Mouse (Mus musculus) midbrain, embryonic 13.5 days (tissue): Measurements from ENCODE around the gene Tmem86b. TPM values are rescaled to one million over a fixed set of nuclear protein-coding genes. Genes with fewer than 3 reads are reported as not detected.
"Not testable (repeated sequence)": the region's sequence is repeated elsewhere in the genome, so short reads cannot be mapped to it uniquely, and the experiment has no call there.

Source experiments
- ATAC-seq: fragments of 200-750 bp; cut with Nextera tagmentation; 2 replicates; pipeline ENCODE4 v1.8.0; 2017; ENCODE audit warnings: mild to moderate bottlenecking, moderate TSS enrichment, moderate library complexity
- H3K27ac ChIP-seq: fragments of 300-500 bp; sonication (generic); 2 replicates; pipeline ENCODE4 v1.5.1; 2015; ENCODE audit warnings: inconsistent platforms, mild to moderate bottlenecking, moderate library complexity
- H3K27me3 ChIP-seq: fragments of 300-500 bp; sonication (generic); 2 replicates; pipeline ENCODE4 v1.6.1; 2015; ENCODE audit warnings: mild to moderate bottlenecking, inconsistent platforms
- H3K36me3 ChIP-seq: fragments of 300-500 bp; sonication (generic); 2 replicates; pipeline ENCODE4 v1.6.1; 2015; ENCODE audit warnings: mild to moderate bottlenecking, inconsistent platforms
- H3K4me1 ChIP-seq: fragments of 300-500 bp; sonication (generic); replicated peaks from 2 replicates; pipeline ENCODE4 v1.6.1; 2015; ENCODE audit warnings: inconsistent platforms
- H3K4me2 ChIP-seq: fragments of 300-500 bp; sonication (generic); replicated peaks from 2 replicates; pipeline ENCODE4 v1.6.1; 2015; ENCODE audit warnings: moderate library complexity, mild to moderate bottlenecking, inconsistent platforms
- H3K4me3 ChIP-seq: fragments of 300-500 bp; sonication (generic); replicated peaks from 2 replicates; pipeline ENCODE4 v1.5.1; 2015; ENCODE audit warnings: mild to moderate bottlenecking, inconsistent platforms
- H3K9ac ChIP-seq: fragments of 300-500 bp; sonication (generic); replicated peaks from 2 replicates; pipeline ENCODE4 v1.6.1; 2015; ENCODE audit warnings: mild to moderate bottlenecking, inconsistent platforms
- H3K9me3 ChIP-seq: fragments of 300-500 bp; sonication (generic); 2 replicates; pipeline ENCODE4 v1.6.1; 2016; ENCODE audit warnings: mild to moderate bottlenecking, inconsistent platforms
- WGBS: fragments of 180-500 bp; shearing (Covaris S2); methylation state at CpG from one replicate; pipeline ENCODE4 v1.1.7; 2015; 5-methylcytosine and 5-hydroxymethylcytosine counted together
- microRNA-seq: library from miRNA; unstranded; fragments of <30 nt; microRNA quantifications from one replicate; pipeline ENCODE4, GENCODE M21; 2016
- polyA plus RNA-seq: library from polyadenylated mRNA; unstranded; fragments of >200 nt; fragmentation: Nextera tagmentation; extraction: Ambion mirVana; gene quantifications from 2 replicates; pipeline ENCODE4 v1.2.1, GENCODE M21; 2015

Gene Tmem86b
- polyA plus RNA-seq, 1 experiment from 2014 or later, result 3.8 TPM

- Histone ChIP-seq H3K4me1 (no peaks in the 10 kb centered on the region), H3K4me3 (no peak overlapping the region), H3K9ac (no peak overlapping the region), H3K27me3 (no peaks in the 10 kb centered on the region), H3K9me3 (no peaks in the 10 kb centered on the region), H3K27ac (no peak overlapping the region), H3K36me3 (no peaks in the 10 kb centered on the region), H3K4me2 (no peak overlapping the region)
- 78% methylated on average over 1 of the region's 1 CpGs for WGBS
- ATAC-seq, result no peak
These were observed 18.3 kb downstream of the Tmem86b start for GRCm38 (mm10) chr7:4612956-4613355.

GRCm38 (mm10) chr7:4612386-4612785, 18.8 kb downstream of the Tmem86b start:
- no peak for ATAC-seq
- no peaks in the 10 kb centered on the region for H3K36me3 ChIP-seq
- H3K9me3 ChIP-seq, result no peaks in the 10 kb centered on the region
- no peak overlapping the region for H3K4me3 ChIP-seq
- WGBS, result 63% methylated on average over 8 of the region's 8 CpGs
- no peaks in the 10 kb centered on the region for H3K27me3 ChIP-seq
- H3K4me2 ChIP-seq, result no peak overlapping the region
- no peak overlapping the region for H3K9ac ChIP-seq
- H3K27ac ChIP-seq, result no peak overlapping the region
- no peaks in the 10 kb centered on the region for H3K4me1 ChIP-seq

- no peak overlapping the region for H3K27ac ChIP-seq
- no peaks in the 10 kb centered on the region for H3K36me3 ChIP-seq
- H3K4me2 ChIP-seq, result no peak overlapping the region
- WGBS, result 86% methylated on average over 12 of the region's 12 CpGs
- H3K4me3 ChIP-seq, result no peak overlapping the region
- no peaks in the 10 kb centered on the region for H3K9me3 ChIP-seq
- no peaks in the 10 kb centered on the region for H3K27me3 ChIP-seq
- H3K4me1 ChIP-seq, result no peaks in the 10 kb centered on the region
- H3K9ac ChIP-seq, result no peak overlapping the region
- ATAC-seq, result no peak
These were observed 19.3 kb downstream of the Tmem86b start for GRCm38 (mm10) chr7:4611921-4612341.

GRCm38 (mm10) chr7:4611511-4611910, 19.7 kb downstream of the Tmem86b start:
- Histone ChIP-seq H3K9ac (no peak overlapping the region), H3K27me3 (no peaks in the 10 kb centered on the region), H3K36me3 (no peaks in the 10 kb centered on the region), H3K9me3 (no peaks in the 10 kb centered on the region), H3K4me1 (no peaks in the 10 kb centered on the region), H3K4me3 (no peak overlapping the region), H3K4me2 (no peak overlapping the region), H3K27ac (no peak overlapping the region)
- WGBS, result 82% methylated on average over 12 of the region's 12 CpGs
- ATAC-seq, result no peak

- WGBS, result 68% methylated on average over 5 of the region's 5 CpGs
- ATAC-seq, result no peak
These were observed 23.2 kb downstream of the Tmem86b start for GRCm38 (mm10) chr7:4608002-4608401.

GRCm38 (mm10) chr7:4603873-4604272, 27.3 kb downstream of the Tmem86b start, which contains the start of gene Ptprh:
Ptprh (minus strand) TSS chr7:4604041.
- Histone ChIP-seq H3K9ac (no peak within 1 kb of the TSS), H3K4me1 (no peaks in the 10 kb centered on the region), H3K4me3 (no peak within 1 kb of the TSS), H3K9me3 (0 out of 2 replicates have a peak, but pooled peaks cover 3% of the 10 kb centered on the region), H3K36me3 (no peaks in the 10 kb centered on the region), H3K4me2 (no peak within 1 kb of the TSS), H3K27ac (no peak within 1 kb of the TSS), H3K27me3 (no peaks in the 10 kb centered on the region)
- 84% methylated on average over 6 of the region's 6 CpGs for WGBS
- no peak for ATAC-seq

More at GRCm38 (mm10) chr7:4608002-4608401, 23.2 kb downstream of the Tmem86b start:
- no peaks in the 10 kb centered on the region for H3K27me3 ChIP-seq
- no peaks in the 10 kb centered on the region for H3K4me1 ChIP-seq
- no peaks in the 10 kb centered on the region for H3K9me3 ChIP-seq
- no peak overlapping the region for H3K4me3 ChIP-seq
- H3K4me2 ChIP-seq, result no peak overlapping the region
- H3K27ac ChIP-seq, result no peak overlapping the region
- H3K36me3 ChIP-seq, result no peaks in the 10 kb centered on the region
- H3K9ac ChIP-seq, result no peak overlapping the region

- Histone ChIP-seq H3K4me3 (no peak overlapping the region), H3K9ac (no peak overlapping the region), H3K36me3 (no peaks in the 10 kb centered on the region), H3K27me3 (no peaks in the 10 kb centered on the region), H3K4me1 (no peaks in the 10 kb centered on the region), H3K27ac (no peak overlapping the region), H3K9me3 (0 out of 2 replicates have a peak, but pooled peaks cover 3% of the 10 kb centered on the region), H3K4me2 (no peak overlapping the region)
- no peak for ATAC-seq
- 88% methylated on average over 6 of the region's 6 CpGs for WGBS
These were observed 28.3 kb downstream of the Tmem86b start for GRCm38 (mm10) chr7:4602969-4603368.

GRCm38 (mm10) chr7:4597046-4597445, 34.2 kb downstream of the Tmem86b start:
- not testable (repeated sequence) for H3K27ac ChIP-seq, H3K9ac ChIP-seq, H3K4me1 ChIP-seq, H3K27me3 ChIP-seq, H3K4me3 ChIP-seq, H3K9me3 ChIP-seq, H3K4me2 ChIP-seq, ATAC-seq, H3K36me3 ChIP-seq
- 77% methylated on average over 4 of the region's 4 CpGs for WGBS

GRCm38 (mm10) chr7:4581481-4581880, 49.7 kb downstream of the Tmem86b start:
- H3K27ac ChIP-seq, H3K36me3 ChIP-seq, H3K4me2 ChIP-seq, H3K9me3 ChIP-seq, ATAC-seq, H3K9ac ChIP-seq, H3K27me3 ChIP-seq, H3K4me3 ChIP-seq, H3K4me1 ChIP-seq: not testable (repeated sequence)
- 91% methylated on average over 3 of the region's 3 CpGs for WGBS

Small RNA genes within 50 kb of the gene (microRNA-seq; reads per million reads assigned to microRNA genes)
- gene Gm23577, result not detected

Other genes with a start within 250 kb of the Tmem86b start
- gene Gp6, start 233.7 kb downstream of the Tmem86b start, polyA plus RNA-seq, result 0.09 TPM in 1 of 2 replicates, not detected in the other
- 37.9 and 41.6 TPM in 2 replicates for gene Rdh13, start 185.8 kb downstream of the Tmem86b start, polyA plus RNA-seq
- 5.5 and 8.2 TPM in 2 replicates for gene Eps8l1, start 170.7 kb downstream of the Tmem86b start, polyA plus RNA-seq
- 34.9 and 51.9 TPM in 2 replicates for gene Ppp1r12c, start 129.7 kb downstream of the Tmem86b start, polyA plus RNA-seq
- gene Tnnt1, start 115.0 kb downstream of the Tmem86b start, polyA plus RNA-seq, result 5.4 and 6.3 TPM in 2 replicates
- 1.4 and 2.3 TPM in 2 replicates for gene Tnni3, start 107.2 kb downstream of the Tmem86b start, polyA plus RNA-seq
- gene Dnaaf3, start 99.0 kb downstream of the Tmem86b start, polyA plus RNA-seq, result 1.5 and 2.3 TPM in 2 replicates
- gene Syt5, start 83.9 kb downstream of the Tmem86b start, polyA plus RNA-seq, result 92.2 and 97.8 TPM in 2 replicates
- gene Ptprh, start 27.4 kb downstream of the Tmem86b start, polyA plus RNA-seq, result 0.35 and 0.67 TPM in 2 replicates
- 9.2 and 11.4 TPM in 2 replicates for gene Ppp6r1, start 27.6 kb upstream of the Tmem86b start, polyA plus RNA-seq
- gene Hspbp1, start 53.6 kb upstream of the Tmem86b start, polyA plus RNA-seq, result 122 and 123 TPM in 2 replicates
- 6.8 and 7.6 TPM in 2 replicates for gene Brsk1, start 59.2 kb upstream of the Tmem86b start, polyA plus RNA-seq
- gene Tmem150b, start 93.8 kb upstream of the Tmem86b start, polyA plus RNA-seq, result 0.22 and 0.24 TPM in 2 replicates
- gene Kmt5c, start 108.7 kb upstream of the Tmem86b start, polyA plus RNA-seq, result 90.0 and 92.5 TPM in 2 replicates
- gene Cox6b2, start 121.7 kb upstream of the Tmem86b start, polyA plus RNA-seq, result 19.7 and 22.9 TPM in 2 replicates
- gene Fam71e2, start 139.9 kb upstream of the Tmem86b start, polyA plus RNA-seq, result not detected in 2 replicates
- 0.48 and 1.1 TPM in 2 replicates for gene Il11, start 151.4 kb upstream of the Tmem86b start, polyA plus RNA-seq
- gene Tmem190, start 151.5 kb upstream of the Tmem86b start, polyA plus RNA-seq, result 0.45 TPM in 1 of 2 replicates, not detected in the other
- 2.5 and 3.0 TPM in 2 replicates for gene Tmem238, start 158.2 kb upstream of the Tmem86b start, polyA plus RNA-seq
- gene Rpl28, start 161.5 kb upstream of the Tmem86b start, polyA plus RNA-seq, result 224 and 265 TPM in 2 replicates
- gene Ube2s, start 181.2 kb upstream of the Tmem86b start, polyA plus RNA-seq, result 281 and 301 TPM in 2 replicates
- gene Shisa7, start 213.3 kb upstream of the Tmem86b start, polyA plus RNA-seq, result 8.8 and 9.7 TPM in 2 replicates
- 3.3 and 5.3 TPM in 2 replicates for gene Isoc2b, start 238.8 kb upstream of the Tmem86b start, polyA plus RNA-seq
- gene Isoc2a, start 245.7 kb upstream of the Tmem86b start, polyA plus RNA-seq, result 0.43 and 0.65 TPM in 2 replicates